12 mouse cellular contexts compared by ENCODE assay signal in the genomic region with DNA sequence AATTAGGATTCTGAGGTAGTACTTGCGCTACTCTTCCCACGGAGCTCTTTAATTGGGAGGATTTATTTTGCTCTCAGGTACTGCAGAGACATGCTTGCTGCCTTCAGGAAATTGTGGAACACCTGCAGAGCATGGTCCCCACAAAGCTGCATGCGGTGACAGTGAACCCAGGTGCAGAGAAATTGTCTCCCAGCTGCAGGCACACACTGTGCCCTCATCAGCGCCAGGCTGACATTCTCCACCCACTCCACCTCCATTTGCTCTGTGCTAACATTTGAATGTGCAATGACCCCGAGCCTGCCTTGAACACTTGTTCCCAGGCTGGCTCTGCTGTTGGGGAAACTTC.
DNase-seq lines count a peak whose midpoint lies in the region; ATAC-seq lines count a peak whose summit lies in the region.
"Had no signal": no experiment of that assay in that cellular context is flagged by ENCODE, and none has a peak within 500 bp of the region (broad histone marks: within the 10 kb centered on the region; RNA-seq: fewer than 3 reads in every experiment).

No protein-coding gene starts in this region.

- ATAC-seq in hindbrain, embryonic 13.5 days (ENCODE audit: low FRiP score) = peak; percentile 71; the same call in 1 of the 2 replicates

- peak overlapping the region; percentile 15 for H3K4me2 ChIP-seq in hindbrain, embryonic 13.5 days

- no peaks in the 10 kb centered on the region for H3K9me3 ChIP-seq in hindbrain, embryonic 13.5 days

- H3K27me3 ChIP-seq in hindbrain, embryonic 13.5 days = no peaks in the 10 kb centered on the region; the same call in 1 of the 2 replicates

- H3K4me1 ChIP-seq in hindbrain, embryonic 13.5 days (replicated peaks) = peaks cover 18% of the 10 kb centered on the region

- DNase-seq in left cerebral cortex, postnatal 14 days (ENCODE audit: low spot score in 2 of 2) = peak; percentile 6 to 10
- no peak for DNase-seq in left cerebral cortex, postnatal 4 days
- DNase-seq in mesoderm, embryonic 11.5 days (ENCODE audit: low read depth, low spot score) = peak; percentile 14
- peak; percentile 10 for DNase-seq in retina, embryonic 14.5 days (ENCODE audit: low spot score)
- DNase-seq in cerebellum, postnatal 36 days = no peak
- no peak for DNase-seq in ovary, postnatal 10 days (ENCODE audit: low spot score)
- DNase-seq: adrenal gland, postnatal 36 days; cerebellum, adult 18-20 months; gastrocnemius, postnatal 25 days; kidney, adult 8-10 months; lung, adult 2 months had no signal

- H3K4me3 ChIP-seq in hindbrain, embryonic 13.5 days = no peak overlapping the region

- H3K9ac ChIP-seq in hindbrain, embryonic 13.5 days = no peak overlapping the region

- H3K36me3 ChIP-seq in hindbrain, embryonic 13.5 days = no peaks in the 10 kb centered on the region

- 23% methylated on average over 5 of the region's 5 CpGs for WGBS in hindbrain, embryonic 13.5 days

- H3K27ac ChIP-seq in hindbrain, embryonic 13.5 days = no peak overlapping the region

- intact Hi-C loops in left cerebral cortex, postnatal 14 days (cut with DNase I) = no loop called here
- intact Hi-C loops in left cerebral cortex, postnatal 4 days (cut with DNase I) = no loop called here

Comparison
In these comparisons a context has a peak if more than half of its experiments do, and no peak if none do; other contexts are left out.
1. DNase-seq: peak in left cerebral cortex, postnatal 14 days (2 of 2), mesoderm, embryonic 11.5 days (single experiment) and retina, embryonic 14.5 days (single experiment); none in left cerebral cortex, postnatal 4 days (single experiment), cerebellum, postnatal 36 days (0 of 2) and ovary, postnatal 10 days (single experiment).